Mouse (Mus musculus) liver, postnatal 0 days (tissue): ENCODE data around the gene Gm1673.

Experiments
- CTCF ChIP-seq: sonication (generic); IDR thresholded peaks from 2 replicates; pipeline ENCODE4 v1.5.1; 2016; ENCODE audit warnings: antibody characterized with exemption, low read depth
- EP300 ChIP-seq: IDR thresholded peaks from 2 replicates; pipeline ENCODE4 v1.6.1; 2016; ENCODE audit warnings: antibody characterized with exemption, low read depth, mild to moderate bottlenecking

- no peak for TF ChIP-seq CTCF
- TF ChIP-seq EP300: no peak
Observed at GRCm38 (mm10) chr5:33976267-33976666, 7.0 kb upstream of the Gm1673 start.
